Mouse (Mus musculus) hindbrain, embryonic 13.5 days (tissue): ENCODE data around the gene Dock2. TPM values are rescaled to one million over a fixed set of nuclear protein-coding genes. Genes with fewer than 3 reads are reported as not detected.
A peak's percentile ranks its signal among the peaks of the same experiment; 100 is the strongest.

Source experiments
- ATAC-seq: fragments of 200-750 bp; cut with Nextera tagmentation; 2 replicates; pipeline ENCODE4 v1.8.0; 2017; ENCODE audit warnings: moderate TSS enrichment; ENCODE audit not compliant: low FRiP score
- H3K27ac ChIP-seq: fragments of 300-500 bp; sonication (generic); 2 replicates; pipeline ENCODE4 v1.5.1; 2015; ENCODE audit warnings: inconsistent platforms, mild to moderate bottlenecking, moderate library complexity
- H3K27me3 ChIP-seq: fragments of 300-500 bp; sonication (generic); 2 replicates; pipeline ENCODE4 v1.6.1; 2015; ENCODE audit warnings: mild to moderate bottlenecking, inconsistent platforms
- H3K36me3 ChIP-seq: fragments of 300-500 bp; sonication (generic); 2 replicates; pipeline ENCODE4 v1.6.1; 2015; ENCODE audit warnings: mild to moderate bottlenecking, inconsistent platforms
- H3K4me1 ChIP-seq: fragments of 300-500 bp; sonication (generic); replicated peaks from 2 replicates; pipeline ENCODE4 v1.6.1; 2015; ENCODE audit warnings: inconsistent platforms
- H3K4me2 ChIP-seq: fragments of 300-500 bp; sonication (generic); 2 replicates; pipeline ENCODE4 v1.6.1; 2015; ENCODE audit warnings: inconsistent platforms, mild to moderate bottlenecking, moderate library complexity
- H3K4me3 ChIP-seq: fragments of 300-500 bp; sonication (generic); 2 replicates; pipeline ENCODE4 v1.5.1; 2015; ENCODE audit warnings: mild to moderate bottlenecking, inconsistent platforms
- H3K9ac ChIP-seq: fragments of 300-500 bp; sonication (generic); 2 replicates; pipeline ENCODE4 v1.6.1; 2015; ENCODE audit warnings: mild to moderate bottlenecking, inconsistent platforms
- H3K9me3 ChIP-seq: fragments of 300-500 bp; sonication (generic); 2 replicates; pipeline ENCODE4 v1.6.1; 2016; ENCODE audit warnings: inconsistent platforms
- WGBS: fragments of 180-500 bp; shearing (Covaris S2); methylation state at CpG from one replicate; pipeline ENCODE4 v1.1.7; 2015; 5-methylcytosine and 5-hydroxymethylcytosine counted together
- polyA plus RNA-seq: library from polyadenylated mRNA; unstranded; fragments of >200 nt; fragmentation: Nextera tagmentation; extraction: Ambion mirVana; gene quantifications from 2 replicates; pipeline ENCODE4 v1.2.1, GENCODE M21; 2015

Dock2 gene
- polyA plus RNA-seq, 1 experiment from 2014 or later = 0.93 TPM

DNA sequence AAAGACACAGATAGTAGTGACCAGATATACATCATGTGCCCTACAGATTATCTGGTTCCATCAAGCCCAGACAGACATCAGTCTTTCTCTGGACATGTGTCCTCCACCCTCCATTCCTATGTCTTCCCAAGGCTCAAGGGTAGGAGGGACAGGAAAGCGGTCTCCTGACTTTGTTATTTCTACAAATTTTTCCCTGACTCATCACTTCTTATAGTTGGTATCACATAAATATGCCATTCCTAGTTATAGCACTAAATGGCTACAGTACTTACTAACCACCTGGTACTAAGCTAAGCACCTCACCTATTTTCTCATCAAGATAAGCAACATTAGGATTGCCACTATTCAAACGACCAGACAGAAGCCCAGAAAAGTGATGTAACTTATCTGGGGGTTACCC, 345.3 kb downstream of the Dock2 start:
- Histone ChIP-seq H3K9me3 (no peaks in the 10 kb centered on the region), H3K9ac (no peak overlapping the region), H3K4me2 (no peak overlapping the region), H3K4me3 (no peak overlapping the region), H3K4me1 (no peaks in the 10 kb centered on the region), H3K27me3 (no peaks in the 10 kb centered on the region), H3K27ac (no peak overlapping the region), H3K36me3 (no peaks in the 10 kb centered on the region)
- WGBS = 77% methylated on average over 2 of the region's 2 CpGs
- ATAC-seq = no peak

DNA sequence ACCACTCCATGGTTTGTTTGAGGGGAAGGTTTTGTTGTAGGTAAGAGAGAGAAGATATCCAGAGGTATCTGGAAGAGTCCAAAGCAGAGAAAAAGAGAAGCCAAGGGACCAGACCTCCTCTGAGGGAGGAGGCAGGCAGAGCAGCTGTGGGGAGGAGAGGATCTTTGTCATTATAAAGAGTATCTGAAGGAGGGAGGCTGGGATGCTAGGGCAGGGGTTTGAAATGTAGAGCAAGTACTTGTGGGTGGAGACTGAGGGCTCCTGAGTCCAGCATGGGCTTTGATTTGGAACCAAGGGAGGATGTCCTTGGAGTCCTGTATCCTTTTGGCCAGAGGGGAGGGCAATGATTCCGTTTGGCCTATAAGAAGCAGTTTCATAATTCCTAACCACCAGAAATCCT, 346.2 kb downstream of the Dock2 start:
- H3K4me3 ChIP-seq = no peak overlapping the region
- H3K27ac ChIP-seq = no peak overlapping the region
- ATAC-seq = no peak
- H3K4me2 ChIP-seq = no peak overlapping the region
- no peaks in the 10 kb centered on the region for H3K4me1 ChIP-seq
- H3K36me3 ChIP-seq = no peaks in the 10 kb centered on the region
- H3K9me3 ChIP-seq = no peaks in the 10 kb centered on the region
- no peak overlapping the region for H3K9ac ChIP-seq
- no peaks in the 10 kb centered on the region for H3K27me3 ChIP-seq
- 61% methylated on average over 1 of the region's 1 CpGs for WGBS

DNA sequence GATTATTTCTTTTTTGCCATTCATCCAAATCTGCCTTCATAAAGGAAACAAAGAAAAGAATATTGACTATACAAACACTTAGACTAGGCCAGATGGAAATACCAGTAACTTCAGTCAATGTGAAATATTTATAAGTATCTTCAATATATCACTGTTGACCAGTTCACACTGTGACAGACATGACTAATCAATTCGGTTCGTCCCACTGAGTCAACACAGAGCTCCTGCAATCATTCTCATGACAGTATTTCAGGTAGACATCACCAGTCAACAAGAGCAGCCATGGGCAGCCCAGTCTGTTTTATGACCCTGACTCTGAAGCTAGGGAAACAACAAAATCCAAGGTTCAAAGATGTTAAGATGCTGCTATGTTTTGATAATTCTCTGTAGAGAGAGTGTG, 351.7 kb downstream of the Dock2 start:
- Histone ChIP-seq H3K9me3 (no peaks in the 10 kb centered on the region), H3K36me3 (no peaks in the 10 kb centered on the region), H3K9ac (no peak overlapping the region), H3K27me3 (peaks cover 3% of the 10 kb centered on the region; the same call in 1 of the 2 replicates), H3K4me1 (no peaks in the 10 kb centered on the region), H3K27ac (no peak overlapping the region), H3K4me3 (no peak overlapping the region), H3K4me2 (no peak overlapping the region)
- WGBS = 67% methylated on average over 2 of the region's 2 CpGs
- ATAC-seq = no peak

DNA sequence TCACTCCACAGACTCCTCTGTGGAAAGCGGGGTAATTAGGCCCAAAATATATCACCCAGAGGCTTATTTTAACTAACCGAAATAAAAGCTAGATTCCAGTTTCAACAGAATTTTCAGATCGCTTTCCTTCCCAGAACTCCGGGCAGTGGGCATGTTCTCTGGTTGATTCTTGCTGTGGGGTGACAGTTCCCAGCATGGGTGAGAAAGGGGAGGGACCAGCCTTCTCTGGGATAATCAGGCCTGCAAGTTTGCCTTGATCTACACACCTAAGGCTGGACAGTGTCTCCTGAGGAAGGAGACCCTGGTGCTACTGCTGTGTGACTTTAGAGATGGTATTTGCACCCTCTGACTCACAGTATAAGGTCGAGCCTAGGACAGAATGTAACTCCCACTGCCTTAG, 352.3 kb downstream of the Dock2 start:
- H3K4me3 ChIP-seq = no peak overlapping the region
- H3K36me3 ChIP-seq = no peaks in the 10 kb centered on the region
- H3K9ac ChIP-seq = no peak overlapping the region
- no peak overlapping the region for H3K4me2 ChIP-seq
- no peaks in the 10 kb centered on the region for H3K4me1 ChIP-seq
- no peaks in the 10 kb centered on the region for H3K9me3 ChIP-seq
- ATAC-seq = no peak
- peaks cover 3% of the 10 kb centered on the region; the same call in 1 of the 2 replicates for H3K27me3 ChIP-seq
- no peak overlapping the region for H3K27ac ChIP-seq
- WGBS = 82% methylated on average over 5 of the region's 5 CpGs

DNA sequence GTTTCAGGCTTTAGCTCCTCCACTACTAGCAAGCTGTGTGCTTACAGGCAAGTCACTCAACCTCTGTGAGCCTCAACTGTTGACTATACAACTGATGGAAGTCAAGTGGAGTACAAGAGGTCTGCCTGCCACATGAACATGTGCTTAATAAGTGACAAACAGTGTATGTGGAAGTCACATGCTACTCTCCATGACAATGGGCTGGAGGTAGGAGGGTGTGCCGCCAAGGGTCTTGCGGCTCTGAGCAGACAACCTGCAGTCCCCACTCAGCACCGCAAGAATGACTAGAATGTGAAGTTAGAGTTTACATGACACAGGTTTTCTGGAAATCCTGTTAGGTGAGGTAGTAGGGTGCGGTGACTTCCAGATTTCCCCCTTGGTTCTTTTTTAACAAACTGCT, 352.8 kb downstream of the Dock2 start:
- no peak for ATAC-seq
- Histone ChIP-seq H3K9ac (no peak overlapping the region), H3K27ac (no peak overlapping the region), H3K4me2 (no peak overlapping the region), H3K4me1 (no peaks in the 10 kb centered on the region), H3K9me3 (no peaks in the 10 kb centered on the region), H3K36me3 (no peaks in the 10 kb centered on the region), H3K27me3 (peaks cover 3% of the 10 kb centered on the region; the same call in 1 of the 2 replicates), H3K4me3 (no peak overlapping the region)
- 80% methylated on average over 4 of the region's 4 CpGs for WGBS

DNA sequence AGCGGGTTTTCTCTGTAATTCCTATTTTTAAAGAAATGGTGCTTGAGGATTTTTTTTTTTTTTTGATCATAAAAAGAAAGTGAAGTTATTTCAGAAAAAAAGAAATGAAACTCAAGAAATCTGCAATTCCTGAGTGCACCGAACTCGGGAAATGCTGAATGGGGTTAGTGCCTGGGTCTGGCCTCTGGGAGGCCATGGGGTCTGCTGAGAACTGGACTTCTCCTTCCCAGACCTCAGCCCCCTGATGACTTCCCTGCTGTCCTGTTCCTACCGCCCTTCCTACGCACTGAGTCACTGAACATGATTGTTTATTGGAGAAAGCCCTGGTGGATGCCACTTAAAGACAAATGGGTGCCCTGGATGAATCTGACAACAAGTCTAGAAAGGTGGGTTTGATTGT, 356.5 kb downstream of the Dock2 start:
- no peaks in the 10 kb centered on the region for H3K9me3 ChIP-seq
- 89% methylated on average over 5 of the region's 5 CpGs for WGBS
- H3K4me2 ChIP-seq = no peak overlapping the region
- H3K27me3 ChIP-seq = peaks cover 3% of the 10 kb centered on the region; the same call in 1 of the 2 replicates
- no peak overlapping the region for H3K9ac ChIP-seq
- no peaks in the 10 kb centered on the region for H3K4me1 ChIP-seq
- H3K27ac ChIP-seq = no peak overlapping the region
- no peak for ATAC-seq
- H3K4me3 ChIP-seq = no peak overlapping the region
- H3K36me3 ChIP-seq = no peaks in the 10 kb centered on the region

DNA sequence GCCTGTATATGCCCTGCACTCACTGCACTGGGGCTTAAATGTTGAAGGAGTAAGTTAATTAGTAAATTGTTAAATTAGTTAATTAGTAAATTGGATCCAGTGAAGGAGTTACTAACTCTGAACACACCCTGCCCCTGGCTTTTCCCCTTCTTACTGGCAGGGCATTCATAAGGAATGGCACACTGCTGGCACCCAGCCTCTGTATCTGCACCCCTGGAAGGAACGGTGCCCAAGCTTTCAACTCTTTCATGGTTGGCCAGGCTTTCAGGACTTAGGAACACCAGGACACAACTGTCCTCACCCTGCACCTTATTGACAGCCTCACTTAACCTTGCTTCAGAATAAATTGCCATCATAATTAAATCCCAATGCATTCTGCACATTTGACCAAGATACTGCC, 359.1 kb downstream of the Dock2 start:
- H3K4me2 ChIP-seq = no peak overlapping the region
- no peaks in the 10 kb centered on the region for H3K27me3 ChIP-seq
- WGBS = 80% methylated on average over 1 of the region's 1 CpGs
- no peak overlapping the region for H3K9ac ChIP-seq
- no peaks in the 10 kb centered on the region for H3K9me3 ChIP-seq
- no peak for ATAC-seq
- no peaks in the 10 kb centered on the region for H3K4me1 ChIP-seq
- no peak overlapping the region for H3K4me3 ChIP-seq
- peaks cover 5% of the 10 kb centered on the region; the same call in 1 of the 2 replicates for H3K36me3 ChIP-seq
- H3K27ac ChIP-seq = no peak overlapping the region

DNA sequence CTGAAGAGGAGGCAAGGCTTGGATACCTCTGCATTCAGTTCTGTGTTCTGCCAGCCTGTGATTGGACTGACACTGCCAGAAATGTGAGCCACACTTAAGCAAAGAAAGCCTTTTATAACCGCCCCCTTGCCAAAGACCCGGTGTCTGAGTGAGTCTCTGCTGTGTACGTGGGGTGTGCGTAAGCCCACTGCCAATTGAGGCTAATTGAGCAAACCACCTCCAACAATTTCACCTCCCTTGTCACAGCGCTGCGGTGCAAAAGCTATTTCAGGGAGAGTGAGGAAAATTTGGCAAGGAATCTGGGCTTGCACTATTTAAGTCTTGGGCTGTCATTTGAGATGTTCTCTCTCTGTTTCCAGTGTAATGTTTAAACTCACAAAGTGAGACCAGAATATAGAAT, 362.6 kb downstream of the Dock2 start:
- H3K36me3 ChIP-seq = peaks cover 5% of the 10 kb centered on the region; the same call in 1 of the 2 replicates
- no peak overlapping the region for H3K27ac ChIP-seq
- peaks cover 24% of the 10 kb centered on the region for H3K4me1 ChIP-seq
- H3K9me3 ChIP-seq = no peaks in the 10 kb centered on the region
- H3K27me3 ChIP-seq = no peaks in the 10 kb centered on the region
- ATAC-seq = no peak
- H3K4me2 ChIP-seq = no peak overlapping the region
- no peak overlapping the region for H3K4me3 ChIP-seq
- WGBS = 69% methylated on average over 6 of the region's 6 CpGs
- no peak overlapping the region for H3K9ac ChIP-seq

DNA sequence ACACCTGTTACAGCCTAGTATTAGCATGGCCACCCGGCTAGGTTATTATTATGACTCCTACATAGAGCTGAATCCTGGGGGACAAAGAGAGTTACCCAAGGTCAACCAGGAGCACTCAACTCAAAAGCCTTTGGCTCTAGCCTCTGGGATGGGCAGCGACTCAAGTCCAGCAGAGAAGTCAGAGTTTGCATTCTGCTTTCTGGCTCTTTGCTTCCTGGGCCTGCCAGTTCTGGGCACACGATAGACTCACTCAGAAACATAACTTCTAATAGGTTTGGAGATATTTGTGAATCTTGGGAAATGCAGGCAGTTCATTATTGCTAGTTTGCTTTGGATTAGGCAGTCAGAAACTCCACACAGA, 367.1 kb downstream of the Dock2 start:
- 81% methylated on average over 3 of the region's 3 CpGs for WGBS
- H3K4me3 ChIP-seq = no peak overlapping the region
- no peak overlapping the region; the same call in 1 of the 2 replicates for H3K27ac ChIP-seq
- ATAC-seq = no peak
- H3K4me1 ChIP-seq = peaks cover 28% of the 10 kb centered on the region
- no peak overlapping the region for H3K9ac ChIP-seq
- H3K9me3 ChIP-seq = no peaks in the 10 kb centered on the region
- no peak overlapping the region; the same call in 1 of the 2 replicates for H3K4me2 ChIP-seq
- no peaks in the 10 kb centered on the region for H3K27me3 ChIP-seq
- H3K36me3 ChIP-seq = peaks cover 5% of the 10 kb centered on the region; the same call in 1 of the 2 replicates

DNA sequence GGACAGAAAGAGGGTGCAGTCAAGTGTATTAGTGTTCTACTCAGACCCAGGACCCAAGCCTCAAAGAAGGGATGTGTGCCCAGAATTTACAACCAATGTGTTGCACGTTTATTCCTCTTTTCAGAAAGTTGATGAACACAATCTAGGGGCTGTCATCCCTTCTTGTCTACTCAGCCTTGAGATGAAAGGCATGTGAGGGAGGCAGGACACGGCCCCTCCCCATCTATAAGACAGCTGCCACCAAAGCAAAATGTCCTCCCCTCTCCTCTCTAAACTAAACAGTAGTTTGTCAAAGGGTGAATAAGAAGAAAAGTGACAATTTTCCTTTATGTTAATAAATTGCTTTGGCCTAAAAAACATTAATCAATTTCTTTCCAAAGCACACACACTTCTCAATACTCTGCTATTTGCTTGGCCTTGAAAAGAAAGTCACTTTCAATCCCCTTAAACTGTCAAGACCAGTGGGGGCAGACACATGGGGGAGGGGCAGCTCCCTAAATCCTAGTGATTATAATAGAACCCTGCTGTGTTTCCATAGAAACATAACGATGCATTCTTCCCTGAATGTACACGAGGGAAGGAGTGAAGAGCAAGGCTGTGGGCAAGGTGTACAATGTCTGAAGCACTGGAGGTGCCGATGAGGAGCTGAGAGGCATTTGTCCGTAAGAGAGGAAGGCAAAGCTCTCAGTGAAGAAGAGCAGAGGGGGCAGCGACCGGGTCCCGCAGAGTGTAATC, 367.6 kb downstream of the Dock2 start:
- no peak overlapping the region for H3K4me3 ChIP-seq
- H3K27ac ChIP-seq = no peak overlapping the region
- H3K9ac ChIP-seq = no peak overlapping the region
- peaks cover 5% of the 10 kb centered on the region; the same call in 1 of the 2 replicates for H3K36me3 ChIP-seq
- no peaks in the 10 kb centered on the region for H3K27me3 ChIP-seq
- peaks cover 28% of the 10 kb centered on the region for H3K4me1 ChIP-seq
- ATAC-seq = peak; percentile 63; the same call in 1 of the 2 replicates
- H3K9me3 ChIP-seq = no peaks in the 10 kb centered on the region
- 32% methylated on average over 9 of the region's 9 CpGs for WGBS
- no peak overlapping the region; the same call in 1 of the 2 replicates for H3K4me2 ChIP-seq

DNA sequence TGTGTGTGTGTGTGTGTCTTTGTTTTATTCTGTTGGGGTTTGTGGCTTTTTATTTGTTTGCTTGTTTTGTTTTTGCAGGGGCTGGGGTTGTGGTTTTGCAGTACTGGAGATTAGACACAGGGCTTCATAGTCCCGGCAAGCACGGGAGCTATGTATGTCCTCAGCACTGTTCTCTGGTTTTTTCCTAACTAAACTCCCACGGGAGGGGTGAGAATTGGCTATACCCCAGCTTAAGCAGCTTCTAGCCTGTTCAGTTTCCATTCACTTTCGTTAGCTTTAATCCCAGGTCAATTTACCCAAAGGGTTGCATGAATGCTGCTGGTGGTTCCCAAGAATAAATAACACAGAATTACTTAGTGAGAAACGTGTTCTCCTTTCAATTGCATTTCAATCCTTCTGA, 376.8 kb downstream of the Dock2 start:
- Histone ChIP-seq H3K4me3 (no peak overlapping the region), H3K27ac (no peak overlapping the region), H3K36me3 (no peaks in the 10 kb centered on the region), H3K4me1 (peaks cover 9% of the 10 kb centered on the region; the same call in 1 of the 2 replicates), H3K9ac (no peak overlapping the region), H3K4me2 (no peak overlapping the region), H3K27me3 (no peaks in the 10 kb centered on the region), H3K9me3 (no peaks in the 10 kb centered on the region)
- 51% methylated on average over 5 of the region's 5 CpGs for WGBS
- ATAC-seq = no peak

DNA sequence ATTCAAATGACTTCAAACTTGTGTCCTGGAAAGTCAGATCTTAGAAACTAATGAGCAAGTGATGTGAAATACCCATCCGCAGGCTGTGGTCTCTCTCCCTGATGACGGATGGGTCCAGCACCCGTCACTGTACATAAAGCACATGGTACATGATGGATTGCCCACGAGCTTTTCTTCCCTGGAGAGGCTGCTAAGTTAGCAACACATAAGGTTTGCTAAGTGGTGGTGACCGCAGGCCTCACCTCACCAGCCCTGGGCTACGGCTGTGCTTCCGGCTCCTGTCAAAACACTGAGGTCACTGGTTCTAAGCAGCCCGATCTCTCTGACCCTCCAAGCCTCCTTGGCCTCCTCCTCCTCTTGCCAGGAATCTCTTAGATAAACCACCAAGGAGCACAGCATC, 377.4 kb downstream of the Dock2 start:
- Histone ChIP-seq H3K9me3 (no peaks in the 10 kb centered on the region), H3K4me1 (peaks cover 9% of the 10 kb centered on the region; the same call in 1 of the 2 replicates), H3K27ac (no peak overlapping the region), H3K27me3 (no peaks in the 10 kb centered on the region), H3K36me3 (no peaks in the 10 kb centered on the region), H3K4me2 (no peak overlapping the region), H3K9ac (no peak overlapping the region), H3K4me3 (no peak overlapping the region)
- no peak for ATAC-seq
- WGBS = 51% methylated on average over 8 of the region's 8 CpGs

DNA sequence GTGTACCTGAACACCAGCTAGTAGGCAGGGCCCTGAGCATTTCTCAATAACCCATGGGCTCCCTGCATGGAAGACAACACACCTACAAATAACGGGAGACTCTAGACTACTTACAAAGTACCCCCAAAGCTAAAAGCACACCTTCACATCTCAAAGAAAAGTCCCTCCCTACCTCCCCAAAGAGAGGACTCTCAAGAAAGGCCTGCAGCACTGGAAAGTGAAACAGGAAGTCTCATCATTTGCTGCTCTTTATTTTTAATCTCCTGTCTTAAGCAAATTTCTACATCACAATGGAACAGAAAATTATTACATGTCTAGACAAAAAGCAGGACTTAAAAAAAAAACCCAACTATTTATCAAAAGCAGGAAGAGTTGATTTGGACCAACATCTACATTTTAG, 378.4 kb downstream of the Dock2 start:
- 84% methylated on average over 1 of the region's 1 CpGs for WGBS
- Histone ChIP-seq H3K27ac (no peak overlapping the region), H3K4me1 (peaks cover 9% of the 10 kb centered on the region; the same call in 1 of the 2 replicates), H3K9ac (no peak overlapping the region), H3K4me3 (no peak overlapping the region), H3K36me3 (no peaks in the 10 kb centered on the region), H3K27me3 (no peaks in the 10 kb centered on the region), H3K4me2 (no peak overlapping the region), H3K9me3 (no peaks in the 10 kb centered on the region)
- ATAC-seq = no peak
